Mouse (Mus musculus): ENCODE measurements around the gene Ppp1r11. TPM values are rescaled to one million over a fixed set of nuclear protein-coding genes. Genes with fewer than 3 reads are reported as not detected.
A peak's percentile ranks its signal among the peaks of the same experiment; 100 is the strongest.

The Ppp1r11 gene
- 116 and 123 TPM in 2 replicates for polyA plus RNA-seq (2014; fragmentation: Nextera tagmentation; extraction: Ambion mirVana)

DNA sequence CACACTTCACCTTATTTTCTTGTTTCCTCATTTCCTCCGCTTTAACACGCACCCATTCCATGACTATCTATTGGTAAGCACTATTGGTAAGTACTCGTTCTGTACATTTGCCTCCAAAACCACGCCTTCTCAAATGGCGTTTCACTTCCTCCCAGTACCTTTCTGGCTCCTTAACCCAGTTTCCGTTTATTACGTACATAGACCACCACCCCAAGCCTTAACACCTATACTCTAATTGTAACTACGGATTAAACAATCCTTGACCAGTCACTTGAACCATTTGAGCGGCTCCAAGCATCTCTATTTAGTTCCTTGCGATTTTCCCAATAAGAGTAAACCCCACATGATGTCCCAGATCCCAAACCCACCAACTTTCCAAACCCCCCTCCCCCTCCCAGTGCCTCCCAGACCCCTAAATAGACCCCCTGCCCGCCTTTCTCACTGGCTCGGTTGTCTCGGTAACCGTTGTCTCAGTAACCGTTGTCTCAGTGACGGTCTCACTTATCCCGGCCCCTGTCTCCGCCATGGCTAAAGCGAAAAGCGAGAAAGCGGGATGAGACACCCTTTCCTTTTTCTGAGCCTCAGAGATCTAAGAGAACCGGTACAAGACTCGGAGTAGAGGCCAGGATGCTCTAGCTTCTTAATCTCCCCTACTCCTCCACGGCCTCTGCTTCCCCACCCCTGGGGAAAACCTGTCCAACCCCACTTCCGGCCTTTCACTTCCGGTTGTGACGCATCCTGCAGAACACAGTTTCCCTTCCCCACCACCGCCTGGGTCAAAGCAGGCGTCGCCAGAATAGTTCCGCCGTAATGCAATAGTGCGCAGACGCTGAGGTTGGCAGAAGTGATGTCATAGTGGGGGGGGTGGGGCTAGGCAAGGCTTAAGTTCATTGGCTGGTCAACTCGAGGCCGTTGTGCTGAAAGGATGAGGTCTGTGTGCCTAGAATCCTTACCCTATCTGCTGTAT is at the start of gene Ppp1r11:
Ppp1r11 (minus strand) TSS at position 761 of the 967 bp plus-strand sequence.
- peaks cover 7% of the 10 kb centered on the region for H3K27me3 ChIP-seq (ENCODE audit: insufficient read depth, low read length)
- no peak for TF ChIP-seq CTCF (IDR thresholded peaks at IDR 0.05; ENCODE audit: low read depth)
- H3K4me1 ChIP-seq (ENCODE audit: insufficient read depth): no peaks in the 10 kb centered on the region; the same call in 1 of the 2 replicates
- 2% methylated on average over 36 of the region's 36 CpGs for WGBS
- peaks cover 23% of the 10 kb centered on the region for H3K36me3 ChIP-seq (ENCODE audit: insufficient read depth)
- H3K9ac ChIP-seq: peak within 1 kb of the TSS; percentile 76
- H3K27ac ChIP-seq (ENCODE audit: low read depth): peak within 1 kb of the TSS; percentile 25; the same call in 1 of the 2 replicates
- H3K9me3 ChIP-seq (ENCODE audit: low read depth, low read length): no peaks in the 10 kb centered on the region
- H3K4me3 ChIP-seq (ENCODE audit: low read depth, low read length): peak within 1 kb of the TSS; percentile 61
- ATAC-seq (ENCODE audit: insufficient read depth): peak; percentile 96
- peak; percentile 98 for DNase-seq
- peak within 1 kb of the TSS; percentile 71 for H3K4me2 ChIP-seq

- WGBS: 85% methylated on average over 7 of the region's 7 CpGs
- H3K4me2 ChIP-seq: peak within 1 kb of the TSS; percentile 78
- H3K27me3 ChIP-seq (ENCODE audit: insufficient read depth, low read length): no peaks in the 10 kb centered on the region
- H3K9me3 ChIP-seq (ENCODE audit: low read depth, low read length): no peaks in the 10 kb centered on the region
- TF ChIP-seq CTCF (IDR thresholded peaks at IDR 0.05; ENCODE audit: low read depth): no peak
- peak within 1 kb of the TSS; percentile 32; the same call in 1 of the 2 replicates for H3K27ac ChIP-seq (ENCODE audit: low read depth)
- no peak for DNase-seq
- peak within 1 kb of the TSS; percentile 70; the same call in 1 of the 2 replicates for H3K4me3 ChIP-seq (ENCODE audit: low read depth, low read length)
- no peak within 1 kb of the TSS for H3K9ac ChIP-seq
- peaks cover 10% of the 10 kb centered on the region; the same call in 1 of the 2 replicates for H3K36me3 ChIP-seq (ENCODE audit: insufficient read depth)
- ATAC-seq (ENCODE audit: insufficient read depth): no peak
- H3K4me1 ChIP-seq (ENCODE audit: insufficient read depth): no peaks in the 10 kb centered on the region
Measured at GRCm38 (mm10) chr17:37000863-37001262, 49.3 kb upstream of the Ppp1r11 start, which contains the start of gene Zfp57. Gene Zfp57 (plus strand): TSS chr17:37001163.

GRCm38 (mm10) chr17:36998477-36998876 is 46.9 kb upstream of the Ppp1r11 start:
- no peak overlapping the region for H3K4me3 ChIP-seq (ENCODE audit: low read depth, low read length)

DNA sequence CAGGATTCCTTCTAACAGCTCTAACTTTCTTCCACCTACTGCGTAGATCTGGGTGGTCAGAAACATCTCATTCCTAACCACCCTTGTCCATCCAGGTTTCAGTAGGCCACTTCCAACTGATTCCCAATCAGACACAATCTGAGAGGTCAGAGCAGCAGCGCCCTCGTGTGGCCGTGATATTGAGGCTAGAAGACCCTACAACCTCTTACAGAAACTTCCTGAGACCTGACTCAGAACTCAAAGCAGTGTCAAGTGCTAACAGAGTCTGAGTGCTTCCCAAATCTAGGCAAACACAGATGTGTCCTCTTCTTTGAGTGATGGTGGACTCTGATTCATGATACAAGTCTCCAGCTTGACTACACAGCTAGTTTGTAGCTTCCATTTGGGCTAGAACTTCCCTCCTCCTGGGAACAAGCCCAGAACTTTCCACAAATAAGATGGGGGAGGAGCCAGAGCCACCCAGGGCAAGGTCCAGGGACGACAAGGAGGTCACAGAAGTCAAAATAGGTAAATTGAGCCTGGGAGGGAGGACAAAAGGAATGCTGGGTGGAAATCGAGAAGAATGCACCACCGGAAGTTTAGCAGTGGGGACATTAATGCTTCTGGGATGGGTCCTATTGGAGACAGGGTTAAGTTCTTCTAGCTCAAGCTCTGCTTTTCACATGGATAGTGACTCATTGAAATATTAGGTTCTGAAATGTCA is 45.6 kb upstream of the Ppp1r11 start:
- H3K9ac ChIP-seq: no peak overlapping the region

More at GRCm38 (mm10) chr17:36998477-36998876, 46.9 kb upstream of the Ppp1r11 start:
- ATAC-seq (ENCODE audit: insufficient read depth): no peak
- no peak overlapping the region for H3K27ac ChIP-seq (ENCODE audit: low read depth)
- WGBS: 57% methylated on average over 2 of the region's 2 CpGs
- H3K36me3 ChIP-seq (ENCODE audit: insufficient read depth): no peaks in the 10 kb centered on the region
- H3K9me3 ChIP-seq (ENCODE audit: low read depth, low read length): no peaks in the 10 kb centered on the region
- TF ChIP-seq CTCF (IDR thresholded peaks at IDR 0.05; ENCODE audit: low read depth): no peak
- no peaks in the 10 kb centered on the region for H3K27me3 ChIP-seq (ENCODE audit: insufficient read depth, low read length)
- no peaks in the 10 kb centered on the region for H3K4me1 ChIP-seq (ENCODE audit: insufficient read depth)
- H3K4me2 ChIP-seq: no peak overlapping the region
- DNase-seq: no peak
- H3K9ac ChIP-seq: no peak overlapping the region

DNA sequence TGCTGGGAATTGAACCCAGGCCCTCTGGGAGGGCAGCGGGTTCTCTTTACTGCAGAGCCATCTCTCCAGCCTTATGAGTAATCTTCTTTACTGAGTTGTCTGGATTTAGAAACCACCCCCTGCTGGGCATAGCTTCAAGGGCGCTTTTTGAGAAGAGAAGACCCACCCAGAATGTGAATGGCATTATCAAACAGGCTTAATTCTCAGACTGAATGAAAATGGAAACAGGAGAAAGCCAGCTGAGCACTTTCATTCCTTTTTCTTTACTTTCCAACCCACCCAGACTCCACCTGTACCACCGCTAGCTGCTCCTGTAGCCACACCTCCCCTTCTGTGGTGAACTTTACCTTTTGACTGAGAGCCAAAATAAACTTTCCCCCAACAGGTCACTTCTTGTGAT is 43.9 kb upstream of the Ppp1r11 start:
- no peaks in the 10 kb centered on the region for H3K36me3 ChIP-seq (ENCODE audit: insufficient read depth)
- ATAC-seq (ENCODE audit: insufficient read depth) (no peak), DNase-seq (no peak)
- no peak for TF ChIP-seq CTCF (IDR thresholded peaks at IDR 0.05; ENCODE audit: low read depth)
- H3K4me3 ChIP-seq (ENCODE audit: low read depth, low read length): no peak overlapping the region
- 61% methylated on average over 3 of the region's 3 CpGs for WGBS
- no peak overlapping the region for H3K9ac ChIP-seq
- H3K27ac ChIP-seq (ENCODE audit: low read depth): no peak overlapping the region
- no peaks in the 10 kb centered on the region for H3K27me3 ChIP-seq (ENCODE audit: insufficient read depth, low read length)
- H3K4me2 ChIP-seq: no peak overlapping the region
- no peaks in the 10 kb centered on the region for H3K9me3 ChIP-seq (ENCODE audit: low read depth, low read length)
- no peaks in the 10 kb centered on the region for H3K4me1 ChIP-seq (ENCODE audit: insufficient read depth)

More for the DNA sequence above, 45.6 kb upstream of the Ppp1r11 start:
- peak; percentile 95 for DNase-seq
- Histone ChIP-seq H3K27ac (ENCODE audit: low read depth) (no peak overlapping the region), H3K9me3 (ENCODE audit: low read depth, low read length) (no peaks in the 10 kb centered on the region), H3K27me3 (ENCODE audit: insufficient read depth, low read length) (no peaks in the 10 kb centered on the region), H3K4me3 (ENCODE audit: low read depth, low read length) (no peak overlapping the region), H3K4me1 (ENCODE audit: insufficient read depth) (no peaks in the 10 kb centered on the region), H3K4me2 (no peak overlapping the region), H3K36me3 (ENCODE audit: insufficient read depth) (no peaks in the 10 kb centered on the region)
- ATAC-seq (ENCODE audit: insufficient read depth): 0 out of 2 replicates have a peak, but pooled peaks have one; percentile 41
- TF ChIP-seq CTCF (IDR thresholded peaks at IDR 0.05; ENCODE audit: low read depth): peak; percentile 88
- WGBS: 26% methylated on average over 7 of the region's 7 CpGs

DNA sequence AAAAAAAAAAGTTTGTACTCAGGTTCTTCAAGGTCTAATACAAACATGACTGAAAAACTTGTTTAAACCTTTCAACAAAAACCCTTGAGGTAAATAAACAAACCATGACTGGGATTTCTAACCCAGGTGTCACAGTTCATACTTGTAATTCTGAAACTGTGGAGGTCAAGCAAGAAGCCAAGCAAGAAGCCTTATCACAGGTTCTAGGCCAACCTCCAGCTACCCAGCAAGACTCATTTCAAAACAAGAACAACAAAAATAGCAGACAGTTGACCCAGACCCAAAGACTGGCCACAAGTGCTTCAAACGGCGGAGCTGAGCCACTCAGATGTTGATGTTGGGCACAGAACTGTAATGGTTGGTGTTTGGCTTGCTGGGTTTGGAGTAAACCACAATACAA is 43.0 kb upstream of the Ppp1r11 start:
- DNase-seq: no peak
- H3K36me3 ChIP-seq (ENCODE audit: insufficient read depth): no peaks in the 10 kb centered on the region
- H3K27me3 ChIP-seq (ENCODE audit: insufficient read depth, low read length): peaks cover under 1% of the 10 kb centered on the region; the same call in 1 of the 2 replicates
- H3K9me3 ChIP-seq (ENCODE audit: low read depth, low read length): no peaks in the 10 kb centered on the region
- H3K4me1 ChIP-seq (ENCODE audit: insufficient read depth): no peaks in the 10 kb centered on the region
- H3K4me3 ChIP-seq (ENCODE audit: low read depth, low read length): no peak overlapping the region
- no peak overlapping the region for H3K27ac ChIP-seq (ENCODE audit: low read depth)
- TF ChIP-seq CTCF (IDR thresholded peaks at IDR 0.05; ENCODE audit: low read depth): no peak
- H3K9ac ChIP-seq: no peak overlapping the region
- no peak for ATAC-seq (ENCODE audit: insufficient read depth)
- 79% methylated on average over 2 of the region's 2 CpGs for whole genome bisulfite sequencing
- H3K4me2 ChIP-seq: no peak overlapping the region

Measured in lung, embryonic 14.5 days (tissue).